Mouse (Mus musculus): ENCODE measurements around the gene Micu1.

- TF ChIP-seq POLR2A (IDR thresholded peaks at IDR 0.05; ENCODE audit: control insufficient read depth, extremely low read depth, insufficient read depth, low read length, poor library complexity) (no peak), CTCF (IDR thresholded peaks at IDR 0.05; ENCODE audit: borderline replicate concordance, control insufficient read depth, extremely low read depth, insufficient read depth, low read length, poor library complexity) (no peak)
These were observed 166.0 kb downstream of the Micu1 start for GRCm38 (mm10) chr10:59868266-59868665.

All from thymus, adult 2 months (tissue).